Mouse (Mus musculus) CH12.LX (cell line): ENCODE data around the gene Pfkfb3. TPM values are rescaled to one million over a fixed set of nuclear protein-coding genes. Genes with fewer than 3 reads are reported as not detected.

ENCODE experiments used
- DNase-seq: peaks from one replicate; pipeline ENCODE4 v3.0.0-alpha.2; 2013; ENCODE audit errors: extremely low read depth
- H3K27ac ChIP-seq: 2 replicates; pipeline ENCODE4 v1.5.1; 2012; ENCODE audit warnings: low read depth, mild to moderate bottlenecking, control low read depth, moderate library complexity; ENCODE audit not compliant: insufficient read depth
- H3K27me3 ChIP-seq: replicated peaks from 2 replicates; pipeline ENCODE3; 2012; ENCODE audit warnings: inconsistent platforms
- H3K36me3 ChIP-seq, 2 experiments: replicated peaks in 1 of 2; 2 replicates each; pipeline versions ENCODE3 to v1.6.1; 2012; ENCODE audit warnings: inconsistent platforms in 1 of 2, low read length in 1 of 2, mild to moderate bottlenecking in 1 of 2, mixed read lengths in 1 of 2, moderate library complexity in 1 of 2; ENCODE audit not compliant: control insufficient read depth in 1 of 2, insufficient read depth in 1 of 2
- H3K4me1 ChIP-seq, 2 experiments: 2 replicates each; pipeline ENCODE4 v1.6.1; 2012; ENCODE audit warnings: inconsistent platforms in 1 of 2, moderate library complexity in 1 of 2; ENCODE audit not compliant: insufficient read depth in 2 of 2, control insufficient read depth in 1 of 2
- H3K4me2 ChIP-seq: 2 replicates; pipeline ENCODE4 v1.6.1; 2012; ENCODE audit warnings: low read depth, mild to moderate bottlenecking, control low read depth; ENCODE audit not compliant: poor library complexity, insufficient read depth, severe bottlenecking
- H3K4me3 ChIP-seq, 3 experiments: fragments of 150-350 bp in 1 of 3; sonication (generic) in 1 of 3; replicated peaks in 1 of 3; 2 replicates each; pipeline versions ENCODE3 to v1.5.1; 2011 to 2012; ENCODE audit warnings: low read depth in 2 of 3, low read length in 2 of 3, mild to moderate bottlenecking in 2 of 3, moderate library complexity in 2 of 3, control low read depth in 1 of 3, improper control_type of control experiment in 1 of 3, inconsistent platforms in 1 of 3, mixed read lengths in 1 of 3; ENCODE audit not compliant: poor library complexity in 1 of 3
- H3K79me2 ChIP-seq: replicated peaks from 2 replicates; pipeline ENCODE4 v1.6.1; 2012; ENCODE audit warnings: mild to moderate bottlenecking, moderate library complexity; ENCODE audit not compliant: control insufficient read depth, poor library complexity, insufficient read depth, severe bottlenecking; ENCODE audit errors: extremely low read depth
- H3K9ac ChIP-seq: 2 replicates; pipeline ENCODE4 v1.6.1; 2012; ENCODE audit warnings: low read depth, mild to moderate bottlenecking, control low read depth, moderate library complexity; ENCODE audit not compliant: insufficient read depth
- H3K9me3 ChIP-seq: replicated peaks from 2 replicates; pipeline ENCODE3; 2012; ENCODE audit warnings: low read length, inconsistent platforms, mixed read lengths
- BHLHE40 ChIP-seq: IDR thresholded peaks from 2 replicates; pipeline ENCODE4 v1.6.1; 2011; ENCODE audit warnings: mild to moderate bottlenecking, low read depth, low read length, improper control_type of control experiment
- CTCF ChIP-seq, 2 experiments: IDR thresholded peaks in 1 of 2; conservative IDR thresholded peaks in 1 of 2; 2 replicates each; pipeline ENCODE4 v1.5.1; 2011 to 2012; ENCODE audit warnings: low read depth in 2 of 2, low read length in 2 of 2, improper control_type of control experiment in 1 of 2, inconsistent platforms in 1 of 2, mild to moderate bottlenecking in 1 of 2, moderate library complexity in 1 of 2
- MAX ChIP-seq: IDR thresholded peaks from 2 replicates; pipeline ENCODE4 v1.6.1; 2011; ENCODE audit warnings: low read length, improper control_type of control experiment
- MAZ ChIP-seq: IDR thresholded peaks from 2 replicates; pipeline ENCODE4 v1.6.1; 2012; ENCODE audit warnings: low read depth, mild to moderate bottlenecking, inconsistent platforms, low read length, improper control_type of control experiment, moderate library complexity
- MXI1 ChIP-seq: IDR thresholded peaks from 2 replicates; pipeline ENCODE4 v1.6.1; 2011; ENCODE audit warnings: mild to moderate bottlenecking, low read depth, low read length, improper control_type of control experiment
- MYC ChIP-seq: IDR thresholded peaks from 2 replicates; pipeline ENCODE4 v1.6.1; 2011; ENCODE audit warnings: low read depth, mild to moderate bottlenecking, improper control_type of control experiment, low read length
- POLR2AphosphoS2 ChIP-seq: IDR thresholded peaks from 2 replicates; pipeline ENCODE4 v1.6.1; 2011; ENCODE audit warnings: low read depth, low read length, improper control_type of control experiment
- RAD21 ChIP-seq: IDR thresholded peaks from 2 replicates; pipeline ENCODE4 v1.6.1; 2011; ENCODE audit warnings: low read depth, mild to moderate bottlenecking, low read length, improper control_type of control experiment, moderate library complexity
- RCOR1 ChIP-seq: conservative IDR thresholded peaks from 2 replicates; pipeline ENCODE4 v1.6.1; 2012; ENCODE audit warnings: low read depth, mild to moderate bottlenecking, inconsistent platforms, low read length, improper control_type of control experiment
- SMC3 ChIP-seq: IDR thresholded peaks from 2 replicates; pipeline ENCODE4 v1.6.1; 2011; ENCODE audit warnings: low read depth, low read length, improper control_type of control experiment
- TCF12 ChIP-seq: IDR thresholded peaks from 2 replicates; pipeline ENCODE4 v1.6.1; 2014; ENCODE audit warnings: low read depth, mild to moderate bottlenecking, inconsistent platforms, low read length, improper control_type of control experiment
- UBTF ChIP-seq: IDR thresholded peaks from 2 replicates; pipeline ENCODE4 v1.6.1; 2012; ENCODE audit warnings: low read depth, mild to moderate bottlenecking, inconsistent platforms, low read length, improper control_type of control experiment, moderate library complexity
- dilution Hi-C: fragments of 300-500 bp; cut with MboI; formaldehyde crosslinking; loops from 2 replicates; pipeline ENCODE4 v1.14.3; 2020; ENCODE audit warnings: low sequenced_read_pairs; ENCODE audit not compliant: extremely low pct_unique_long_range_greater_than_20kb, extremely low pct_ligation_motif_present
- in situ Hi-C: fragments of 300-500 bp; cut with MboI; formaldehyde crosslinking; loops from 3 replicates; pipeline ENCODE4 v1.14.3; 2019; ENCODE audit warnings: low sequenced_read_pairs, low pct_ligation_motif_present, low pct_unique_long_range_greater_than_20kb, mixed read lengths
- polyA plus RNA-seq: library from polyadenylated mRNA; unstranded; fragments of >175 nt; gene quantifications from 2 replicates; pipeline ENCODE4 v1.2.1, GENCODE M21; 2012; ENCODE audit warnings: low read depth; ENCODE audit not compliant: insufficient read length
- total RNA-seq, 2 experiments: library from RNA; depleted of rRNA; stranded (reverse); fragments of 300-350 nt in 1 of 2; fragments of >200 nt in 1 of 2; gene quantifications; 2 replicates each; pipeline ENCODE4 v1.2.3; 2012 to 2014

Gene Pfkfb3
- total and polyA plus RNA-seq, 3 experiments: 6.5 to 17.2 (median 6.7) TPM

DNA sequence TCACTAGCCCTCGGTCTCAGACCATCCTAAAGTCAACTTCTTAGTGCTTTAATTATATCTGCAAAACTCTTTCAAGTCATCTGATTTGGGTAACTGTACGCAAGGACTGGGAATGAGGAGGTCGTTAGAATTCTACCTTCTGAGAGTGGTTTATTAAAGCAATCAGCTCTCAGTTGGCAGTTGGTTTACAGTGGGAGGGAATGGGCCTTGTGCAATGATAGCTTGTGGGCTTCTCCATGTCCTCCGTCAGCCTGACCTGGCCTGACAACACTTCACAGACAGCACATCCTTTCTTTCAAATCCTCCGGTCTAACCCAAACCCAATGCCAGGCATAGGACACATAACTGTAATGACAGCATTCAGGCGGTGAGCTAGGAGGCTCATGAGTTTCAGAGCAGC, 10.9 kb upstream of the Pfkfb3 start:
- no peak overlapping the region for H3K4me3 ChIP-seq
- no peak overlapping the region for H3K27ac ChIP-seq
- no peaks in the 10 kb centered on the region for H3K36me3 ChIP-seq
- no peak overlapping the region for H3K9ac ChIP-seq
- no peaks in the 10 kb centered on the region for H3K4me1 ChIP-seq
- no peak for DNase-seq
- no peaks in the 10 kb centered on the region for H3K9me3 ChIP-seq
- in situ Hi-C loops (no loop called here), dilution Hi-C loops (no loop called here)
- no peaks in the 10 kb centered on the region for H3K79me2 ChIP-seq
- H3K4me2 ChIP-seq: no peak overlapping the region
- peaks cover 3% of the 10 kb centered on the region for H3K27me3 ChIP-seq
- TF ChIP-seq BHLHE40 (no peak), MAX (no peak), POLR2AphosphoS2 (no peak), RAD21 (no peak), MYC (no peak), MAZ (no peak)

DNA sequence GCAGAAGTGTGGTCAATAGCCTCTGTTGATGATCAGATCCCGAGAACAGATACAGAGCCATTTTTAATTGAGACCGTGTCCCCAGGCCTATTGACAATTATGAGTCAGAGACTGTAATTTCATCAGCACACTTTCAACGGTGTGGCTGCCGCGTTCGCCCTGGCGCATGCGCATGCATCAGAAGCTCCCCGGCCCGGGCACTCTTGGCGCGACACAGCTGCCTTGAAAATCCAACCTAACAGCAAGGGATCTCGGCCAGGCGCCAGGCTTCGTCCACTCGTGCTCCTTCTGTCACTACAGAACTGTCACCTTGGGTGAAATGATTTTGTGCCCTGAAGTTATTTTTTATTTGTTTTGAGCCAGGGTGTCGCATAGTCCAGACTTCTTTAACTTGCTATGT, 9.4 kb upstream of the Pfkfb3 start:
- no peaks in the 10 kb centered on the region for H3K9me3 ChIP-seq
- H3K79me2 ChIP-seq: no peaks in the 10 kb centered on the region
- no peak overlapping the region for H3K4me3 ChIP-seq
- in situ Hi-C loops (no loop called here), dilution Hi-C loops (no loop called here)
- no peak for DNase-seq
- H3K4me1 ChIP-seq: no peaks in the 10 kb centered on the region
- no peak overlapping the region for H3K4me2 ChIP-seq
- no peak overlapping the region for H3K27ac ChIP-seq
- no peaks in the 10 kb centered on the region for H3K36me3 ChIP-seq
- no peak for TF ChIP-seq MXI1
- TF ChIP-seq CTCF (conservative IDR thresholded peaks at IDR 0.05 in 1 of 2, IDR thresholded peaks at IDR 0.05 in 1 of 2; ENCODE audit: low read depth in 2 of 2, low read length in 2 of 2): no peak
- no peak for TF ChIP-seq UBTF
- no peak for TF ChIP-seq TCF12
- peaks cover 3% of the 10 kb centered on the region for H3K27me3 ChIP-seq
- no peak overlapping the region for H3K9ac ChIP-seq

DNA sequence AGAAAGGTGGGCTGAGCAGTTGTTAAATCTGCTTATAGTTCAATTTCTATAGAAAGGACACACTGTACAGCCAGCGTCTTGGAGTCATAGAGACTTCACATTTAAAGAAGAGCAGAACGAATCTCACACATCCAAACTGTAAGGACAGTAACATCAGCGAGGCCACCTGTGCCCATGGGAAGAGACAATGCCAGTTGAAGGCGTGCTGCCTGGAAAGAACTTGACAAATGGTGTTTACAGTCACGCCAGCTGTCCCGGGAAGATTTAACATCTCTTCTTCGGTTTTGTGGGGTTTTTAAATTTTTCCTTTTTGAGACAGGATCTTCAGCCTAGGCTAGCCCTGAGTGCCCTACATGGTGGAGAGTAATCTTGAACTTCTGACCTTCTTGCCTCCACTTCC, 4.8 kb upstream of the Pfkfb3 start:
- H3K79me2 ChIP-seq: no peaks in the 10 kb centered on the region

More for the DNA sequence above, 4.8 kb upstream of the Pfkfb3 start:
- no peak overlapping the region for H3K9ac ChIP-seq
- no peaks in the 10 kb centered on the region for H3K9me3 ChIP-seq
- no peak for DNase-seq
- in situ Hi-C loops (no loop called here), dilution Hi-C loops (no loop called here)
- peaks cover 5% of the 10 kb centered on the region for H3K27me3 ChIP-seq
- H3K4me1 ChIP-seq: peaks cover 0 to 7% of the 10 kb centered on the region in 2 experiments; a peak in 2 of 4 replicates
- no peaks in the 10 kb centered on the region for H3K36me3 ChIP-seq
- H3K4me3 ChIP-seq: no peak overlapping the region
- TF ChIP-seq SMC3 (no peak), BHLHE40 (no peak), RCOR1 (no peak)
- H3K27ac ChIP-seq: no peak overlapping the region
- H3K4me2 ChIP-seq: no peak overlapping the region
